Mouse (Mus musculus) liver, embryonic 14.5 days (tissue): ENCODE measurements around the gene Acsbg1. TPM values are rescaled to one million over a fixed set of nuclear protein-coding genes. Genes with fewer than 3 reads are reported as not detected.

Experiments used
- ATAC-seq: fragments of 200-750 bp; cut with Nextera tagmentation; 2 replicates; pipeline ENCODE4 v1.8.0; 2017; ENCODE audit warnings: moderate number of reproducible peaks, mild to moderate bottlenecking, moderate library complexity; ENCODE audit not compliant: insufficient read depth
- DNase-seq, 3 experiments: peaks; one replicate each; pipeline ENCODE4 v3.0.0-alpha.2; 2012 to 2013; ENCODE audit warnings: low read depth in 3 of 3, low spot score in 3 of 3
- H3K27ac ChIP-seq: fragments of 300-500 bp; sonication (generic); 2 replicates; pipeline ENCODE4 v1.5.1; 2014; ENCODE audit warnings: moderate library complexity, mild to moderate bottlenecking, control low read depth, inconsistent platforms
- H3K27me3 ChIP-seq: fragments of 300-500 bp; sonication (generic); 2 replicates; pipeline ENCODE4 v1.6.1; 2014; ENCODE audit warnings: mild to moderate bottlenecking, low read length, moderate library complexity; ENCODE audit not compliant: control insufficient read depth, insufficient read depth
- H3K36me3 ChIP-seq: fragments of 300-500 bp; sonication (generic); replicated peaks from 2 replicates; pipeline ENCODE4 v1.6.1; 2014; ENCODE audit warnings: low read depth; ENCODE audit not compliant: control insufficient read depth, insufficient read depth
- H3K4me1 ChIP-seq, 2 experiments: fragments of 200-500 bp in 1 of 2; fragments of 300-500 bp in 1 of 2; sonication (generic) in 1 of 2; replicated peaks; 2 replicates each; pipeline ENCODE4 v1.6.1; 2012 to 2014; ENCODE audit warnings: antibody characterized with exemption in 1 of 2, inconsistent platforms in 1 of 2, low read length in 1 of 2; ENCODE audit not compliant: control insufficient read depth in 2 of 2, insufficient read depth in 2 of 2
- H3K4me2 ChIP-seq: fragments of 300-500 bp; sonication (generic); 2 replicates; pipeline ENCODE4 v1.6.1; 2014; ENCODE audit warnings: low read depth, mild to moderate bottlenecking, control low read depth, moderate library complexity
- H3K4me3 ChIP-seq, 2 experiments: fragments of 200-500 bp in 1 of 2; fragments of 300-500 bp in 1 of 2; sonication (generic) in 1 of 2; 2 replicates each; pipeline ENCODE4 v1.5.1; 2012 to 2014; ENCODE audit warnings: low read depth in 2 of 2, low read length in 2 of 2, mild to moderate bottlenecking in 2 of 2, control low read depth in 1 of 2, inconsistent platforms in 1 of 2, moderate library complexity in 1 of 2; ENCODE audit not compliant: insufficient read depth in 1 of 2
- H3K9ac ChIP-seq: fragments of 300-500 bp; sonication (generic); replicated peaks from 2 replicates; pipeline ENCODE4 v1.6.1; 2014; ENCODE audit warnings: mild to moderate bottlenecking, control low read depth, moderate library complexity
- H3K9me3 ChIP-seq: fragments of 300-500 bp; sonication (generic); 2 replicates; pipeline ENCODE4 v1.6.1; 2016; ENCODE audit warnings: low read length, mixed read lengths; ENCODE audit not compliant: control insufficient read depth
- CTCF ChIP-seq: IDR thresholded peaks from 2 replicates; pipeline ENCODE4 v1.5.1; 2016; ENCODE audit warnings: antibody characterized with exemption, low read depth, control low read depth
- EP300 ChIP-seq: IDR thresholded peaks from 2 replicates; pipeline ENCODE4 v1.6.1; 2016; ENCODE audit warnings: antibody characterized with exemption, low read depth
- WGBS: fragments of 180-500 bp; shearing (Covaris S2); extraction: QIAGEN DNeasy Blood & Tissue Kit; methylation state at CpG from one replicate; pipeline ENCODE4 v1.1.7; 2014; ENCODE audit not compliant: insufficient replicate concordance; 5-methylcytosine and 5-hydroxymethylcytosine counted together
- polyA plus RNA-seq, 2 experiments: library from polyadenylated mRNA; depleted of rRNA in 1 of 2; stranded (reverse) in 1 of 2; unstranded in 1 of 2; fragments of >200 nt; fragmentation: Nextera tagmentation in 1 of 2; extraction: Ambion mirVana in 1 of 2; gene quantifications; 2 replicates each; pipeline versions ENCODE4 v1.2.1 to v1.2.3; 2012 to 2014

The Acsbg1 gene
- polyA plus RNA-seq, 2 experiments: 0.04 to 0.13 TPM

DNA sequence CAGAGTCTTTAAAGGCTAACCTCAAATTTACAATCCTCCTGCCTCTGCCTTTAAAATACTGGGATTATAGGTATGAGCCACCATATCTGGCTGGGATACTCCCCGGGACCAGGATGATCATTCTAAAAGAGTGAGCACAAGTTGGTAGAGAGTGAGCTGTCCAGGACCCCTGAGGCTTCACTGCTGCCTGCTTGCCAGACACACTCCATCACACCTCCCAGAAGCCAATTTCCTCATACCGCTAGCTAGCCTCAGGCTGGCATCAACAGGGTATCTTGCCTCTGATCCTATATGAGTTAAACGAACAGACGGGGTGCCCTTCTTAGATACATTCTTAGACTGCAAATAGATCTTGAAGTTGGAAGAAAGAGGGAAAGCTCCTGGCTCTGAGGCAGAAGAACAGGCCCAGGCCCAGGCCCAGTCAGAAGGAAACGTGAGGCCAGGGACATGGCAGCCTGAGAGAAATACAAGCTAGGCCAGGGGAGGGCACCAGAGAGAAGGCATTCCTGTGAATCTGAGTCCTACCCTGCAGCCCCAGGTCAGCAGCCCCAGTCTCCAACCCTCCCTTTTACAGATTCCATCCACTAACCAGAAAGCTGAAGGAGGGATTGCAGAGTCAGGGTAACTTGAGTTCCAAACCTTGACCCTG, 31.9 kb downstream of the Acsbg1 start:
- Histone ChIP-seq H3K4me3 (no peak overlapping the region), H3K27me3 (no peaks in the 10 kb centered on the region), H3K4me2 (no peak overlapping the region), H3K4me1 (no peaks in the 10 kb centered on the region; a peak in 1 of 4 replicates), H3K27ac (no peak overlapping the region), H3K9ac (no peak overlapping the region), H3K9me3 (no peaks in the 10 kb centered on the region), H3K36me3 (no peaks in the 10 kb centered on the region)
- DNase-seq: no peak
- no peak for TF ChIP-seq EP300
- no peak for TF ChIP-seq CTCF
- no peak for ATAC-seq
- WGBS: 70% methylated on average over 5 of the region's 5 CpGs

- ATAC-seq (no peak), DNase-seq (no peak)
Observed at GRCm38 (mm10) chr9:54628752-54629151, 32.9 kb downstream of the Acsbg1 start.

GRCm38 (mm10) chr9:54627240-54627639, 34.4 kb downstream of the Acsbg1 start:
- WGBS: 66% methylated on average over 5 of the region's 5 CpGs
- ATAC-seq: no peak

More at GRCm38 (mm10) chr9:54628752-54629151, 32.9 kb downstream of the Acsbg1 start:
- Histone ChIP-seq H3K27me3 (no peaks in the 10 kb centered on the region), H3K36me3 (no peaks in the 10 kb centered on the region), H3K4me1 (no peaks in the 10 kb centered on the region; a peak in 1 of 4 replicates), H3K27ac (no peak overlapping the region), H3K9ac (no peak overlapping the region), H3K4me2 (no peak overlapping the region), H3K4me3 (no peak overlapping the region), H3K9me3 (no peaks in the 10 kb centered on the region)
- 80% methylated on average over 4 of the region's 4 CpGs for WGBS
- no peak for TF ChIP-seq CTCF
- TF ChIP-seq EP300: no peak

GRCm38 (mm10) chr9:54614182-54614850, 47.4 kb downstream of the Acsbg1 start:
- no peaks in the 10 kb centered on the region for H3K27me3 ChIP-seq
- H3K4me2 ChIP-seq: no peak overlapping the region
- H3K36me3 ChIP-seq: no peaks in the 10 kb centered on the region
- H3K9ac ChIP-seq: no peak overlapping the region
- ATAC-seq: peak; percentile 15; the same call in 1 of the 2 replicates
- DNase-seq: peak; percentile 13 to 32 (median 24)
- no peak overlapping the region for H3K27ac ChIP-seq
- WGBS: 42% methylated on average over 13 of the region's 13 CpGs
- no peaks in the 10 kb centered on the region for H3K9me3 ChIP-seq
- H3K4me3 ChIP-seq: no peak overlapping the region
- H3K4me1 ChIP-seq: 0 out of 4 replicates have a peak, but pooled peaks cover 0 to 3% of the 10 kb centered on the region in 2 experiments
- TF ChIP-seq CTCF (peak; percentile 82), EP300 (no peak)

More at GRCm38 (mm10) chr9:54627240-54627639, 34.4 kb downstream of the Acsbg1 start:
- DNase-seq: no peak
- H3K27ac ChIP-seq: no peak overlapping the region
- H3K9me3 ChIP-seq: no peaks in the 10 kb centered on the region
- no peaks in the 10 kb centered on the region for H3K36me3 ChIP-seq
- no peak overlapping the region for H3K9ac ChIP-seq
- no peak overlapping the region for H3K4me3 ChIP-seq
- H3K4me1 ChIP-seq: no peaks in the 10 kb centered on the region; a peak in 1 of 4 replicates
- H3K4me2 ChIP-seq: no peak overlapping the region
- H3K27me3 ChIP-seq: no peaks in the 10 kb centered on the region
- no peak for TF ChIP-seq EP300
- no peak for TF ChIP-seq CTCF

DNA sequence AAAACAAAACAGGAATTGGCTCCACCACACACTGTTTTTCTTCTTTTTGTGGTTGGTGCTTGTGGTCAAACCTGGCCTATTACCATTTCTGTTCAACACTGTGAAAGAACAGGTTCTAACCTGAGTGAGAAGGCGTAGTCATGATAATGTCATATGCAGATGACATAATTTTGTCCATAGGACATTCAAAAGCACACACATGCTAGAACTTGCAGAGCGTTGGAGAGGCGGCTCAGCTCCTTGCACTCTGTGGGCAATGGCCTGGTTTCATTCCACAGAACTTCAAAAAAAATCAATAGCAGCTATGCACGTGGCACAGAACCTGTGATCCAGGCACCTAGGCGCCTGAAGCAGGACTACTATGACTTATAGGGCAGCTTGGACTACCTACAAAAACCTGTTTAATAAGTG, 48.9 kb downstream of the Acsbg1 start:
- ATAC-seq (no peak), DNase-seq (no peak)
- WGBS: 62% methylated on average over 5 of the region's 5 CpGs
- Histone ChIP-seq H3K36me3 (no peaks in the 10 kb centered on the region), H3K27ac (no peak overlapping the region), H3K27me3 (no peaks in the 10 kb centered on the region), H3K9me3 (no peaks in the 10 kb centered on the region), H3K4me2 (no peak overlapping the region), H3K4me3 (no peak overlapping the region), H3K9ac (no peak overlapping the region), H3K4me1 (0 out of 4 replicates have a peak, but pooled peaks cover 0 to 3% of the 10 kb centered on the region in 2 experiments)
- no peak for TF ChIP-seq EP300
- TF ChIP-seq CTCF: no peak
